Mouse (Mus musculus): ENCODE measurements around the gene Rapgef3.

DNA sequence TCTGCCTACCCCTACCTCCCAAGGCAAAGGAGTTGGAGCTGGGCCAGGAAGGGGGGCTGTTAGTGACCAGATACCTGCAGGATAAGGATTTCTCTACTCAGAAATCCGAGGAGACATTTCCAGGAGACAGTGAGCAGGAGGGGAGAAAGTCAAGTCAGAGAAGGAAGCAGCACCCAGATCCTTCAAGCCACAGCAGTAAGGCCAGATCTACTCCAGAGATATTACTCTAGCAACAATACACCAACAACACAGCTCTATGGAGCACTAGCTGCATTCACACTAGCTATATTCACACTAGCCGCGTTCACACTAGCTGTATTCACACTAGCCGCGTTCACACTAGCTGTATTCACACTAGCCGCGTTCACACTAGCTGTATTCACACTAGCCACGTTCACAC, 52.7 kb downstream of the Rapgef3 start:
- TF ChIP-seq CTCF (IDR thresholded peaks at IDR 0.05) (no peak), EP300 (IDR thresholded peaks at IDR 0.05) (no peak)

Data from lung, postnatal 0 days (tissue).